Mouse (Mus musculus) brain, embryonic 14.5 days (tissue): ENCODE data around the gene Stap2. TPM values are rescaled to one million over a fixed set of nuclear protein-coding genes. Genes with fewer than 3 reads are reported as not detected.

ENCODE experiments used
- DNase-seq: peaks from one replicate; pipeline ENCODE4 v3.0.0-alpha.2; 2011; ENCODE audit warnings: low read depth
- CTCF ChIP-seq: fragments of 200-500 bp; IDR thresholded peaks from 2 replicates; pipeline ENCODE4 v1.5.1; 2012; ENCODE audit warnings: inconsistent platforms, mild to moderate bottlenecking, moderate library complexity, borderline replicate concordance; ENCODE audit not compliant: insufficient read depth, insufficient read length; ENCODE audit errors: extremely low read depth
- POLR2A ChIP-seq: fragments of 200-500 bp; IDR thresholded peaks from 2 replicates; pipeline ENCODE4 v1.6.1; 2012; ENCODE audit warnings: mild to moderate bottlenecking, inconsistent platforms, borderline replicate concordance; ENCODE audit not compliant: poor library complexity, insufficient read depth, insufficient read length, severe bottlenecking; ENCODE audit errors: extremely low read depth
- polyA plus RNA-seq: library from polyadenylated mRNA; depleted of rRNA; stranded (reverse); fragments of >200 nt; gene quantifications from 2 replicates; pipeline ENCODE4 v1.2.3, GENCODE M21; 2012; rRNA removed

The Stap2 gene
- polyA plus RNA-seq, result 5.7 and 7.5 TPM in 2 replicates

DNA sequence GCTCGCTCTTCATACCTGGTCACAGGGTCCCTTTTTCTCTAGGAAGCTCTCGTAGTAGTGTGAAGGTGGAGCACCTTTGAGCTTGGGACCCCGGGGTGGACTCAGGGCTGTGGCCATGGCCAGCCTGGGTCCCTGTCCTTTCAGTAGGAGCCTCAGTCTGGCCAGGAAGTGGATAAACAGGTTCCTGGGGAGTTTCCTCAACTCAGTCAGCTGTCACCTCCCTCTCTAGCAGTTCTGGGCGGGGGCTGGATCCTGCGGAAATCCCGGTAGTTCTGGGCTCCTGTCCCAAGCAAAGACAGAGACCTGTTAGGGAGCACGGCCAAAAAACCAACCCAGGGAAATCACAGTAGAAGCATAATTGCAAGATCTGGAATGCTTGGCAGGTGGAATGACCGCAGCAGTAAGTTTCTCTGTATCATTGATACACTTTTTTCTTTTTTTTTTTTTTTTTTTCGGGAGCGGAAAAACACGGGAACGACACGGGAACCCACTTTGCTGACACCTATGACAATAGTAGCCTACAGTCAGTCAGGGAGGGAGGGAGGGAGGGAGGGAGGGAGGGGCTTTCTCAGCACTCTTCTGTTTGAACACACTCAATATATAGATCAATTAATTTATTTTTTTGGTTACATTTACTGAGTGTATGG, at the start of gene Stap2, which contains the start of gene Mpnd:
Gene Stap2, minus strand, starts transcription at position 170 of the 647 bp plus-strand sequence.
Gene Mpnd, plus strand, starts transcription at position 297 of the 647 bp plus-strand sequence.
- DNase-seq, result peak; percentile 69
- TF ChIP-seq POLR2A, result no peak
- TF ChIP-seq CTCF, result no peak

DNA sequence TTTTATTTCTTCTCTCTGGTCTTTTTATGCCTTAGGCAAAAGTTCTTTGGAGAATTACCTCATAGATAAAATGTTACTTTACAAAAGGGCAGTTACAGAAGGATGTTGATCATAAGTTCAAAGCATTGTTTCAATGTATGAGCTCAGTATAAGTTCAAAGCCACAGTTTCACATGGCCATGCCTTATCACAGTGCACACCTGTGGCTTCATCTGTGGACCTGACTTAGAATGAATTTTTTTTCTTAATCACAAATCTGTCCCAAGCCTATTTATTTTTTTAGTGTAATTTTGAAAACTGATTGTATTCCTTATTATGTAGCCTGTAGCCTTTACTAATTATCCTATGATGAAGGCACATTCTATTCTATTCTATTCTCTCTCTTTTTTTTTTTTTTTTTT, 49.6 kb upstream of the Stap2 start:
- DNase-seq, result no peak
- TF ChIP-seq CTCF, result no peak
- no peak for TF ChIP-seq POLR2A

DNA sequence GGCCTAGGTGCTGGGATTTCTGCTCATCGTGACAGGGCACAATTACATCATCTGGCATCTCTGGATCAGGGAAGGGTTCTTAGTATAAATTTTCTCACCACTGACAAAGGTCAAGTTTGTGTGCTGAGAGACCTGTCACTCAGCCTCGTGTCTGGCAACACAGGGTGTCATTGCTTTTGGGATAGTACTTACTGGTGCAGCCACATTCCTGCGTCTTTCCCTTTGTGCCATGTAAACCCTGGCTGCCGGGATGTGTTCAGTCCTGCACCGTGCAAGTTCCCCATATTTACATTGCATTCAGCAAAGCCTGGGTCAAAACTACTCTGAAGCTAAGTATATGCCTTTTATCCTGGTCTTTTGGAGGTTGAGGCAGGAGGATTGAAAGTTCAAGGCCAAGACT, 46.0 kb upstream of the Stap2 start:
- no peak for DNase-seq
- TF ChIP-seq POLR2A, result no peak
- no peak for TF ChIP-seq CTCF

DNA sequence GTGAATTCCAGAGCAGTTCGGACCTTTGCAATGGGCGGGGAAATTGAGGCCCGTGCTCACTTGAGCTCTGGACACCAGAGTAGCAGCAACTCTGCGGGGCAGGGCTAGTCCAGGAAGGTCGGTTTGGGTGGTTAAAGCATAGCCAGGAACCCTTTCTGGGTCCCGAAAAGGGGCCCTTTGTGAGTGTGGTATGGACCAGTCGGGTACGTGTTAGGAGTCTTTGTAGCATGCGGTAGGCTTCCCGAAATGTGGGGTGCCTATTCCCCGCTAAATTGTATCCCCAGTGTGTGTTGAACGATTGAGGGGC, 35.4 kb upstream of the Stap2 start:
- no peak for DNase-seq
- TF ChIP-seq CTCF (no peak), POLR2A (no peak)

DNA sequence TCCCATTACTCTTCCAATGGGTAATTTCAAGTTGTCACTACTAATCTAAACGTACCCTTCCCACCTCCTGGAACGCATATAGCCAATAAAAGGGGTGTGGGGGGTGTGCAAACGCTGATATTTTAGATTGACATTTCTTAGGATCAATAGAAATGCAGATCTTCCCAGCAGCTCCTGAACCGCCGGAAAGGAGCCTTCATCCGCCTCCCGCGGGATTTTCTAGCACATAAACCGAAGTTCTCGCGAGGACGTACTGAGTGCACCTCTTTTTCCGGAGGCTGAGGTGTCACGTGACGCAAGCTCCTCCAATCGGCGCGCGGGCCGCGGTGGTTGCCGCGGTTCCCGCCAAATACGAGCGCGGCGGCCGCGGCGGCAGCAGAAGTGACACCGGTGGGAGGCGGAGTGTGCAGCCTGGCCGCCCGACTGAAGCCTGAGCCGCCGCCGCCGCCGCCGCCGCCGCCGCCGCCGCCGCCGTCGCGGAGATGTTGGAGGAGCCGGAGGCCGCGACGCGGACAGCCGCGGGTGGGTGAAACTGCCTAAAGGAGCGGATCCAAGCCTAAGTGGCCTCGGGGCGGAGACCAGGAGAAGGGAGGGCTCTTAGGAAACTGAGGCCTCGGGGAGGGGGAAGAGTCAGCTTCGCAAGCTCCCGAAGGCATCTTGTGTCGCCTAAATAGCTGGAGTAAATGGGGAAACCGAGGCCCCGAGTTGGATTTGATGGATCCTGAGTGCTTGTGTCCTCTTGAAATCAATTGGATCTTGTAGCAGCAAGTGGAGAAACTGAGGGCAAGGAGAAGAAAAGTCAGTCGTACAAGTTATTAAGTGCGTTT, 34.9 kb upstream of the Stap2 start, which contains the start of gene Chaf1a:
Gene Chaf1a, plus strand, starts transcription at position 410 of the 827 bp plus-strand sequence.
- TF ChIP-seq CTCF, result no peak
- peak; percentile 41; the same call in 1 of the 2 replicates for TF ChIP-seq POLR2A
- DNase-seq, result peak; percentile 99

DNA sequence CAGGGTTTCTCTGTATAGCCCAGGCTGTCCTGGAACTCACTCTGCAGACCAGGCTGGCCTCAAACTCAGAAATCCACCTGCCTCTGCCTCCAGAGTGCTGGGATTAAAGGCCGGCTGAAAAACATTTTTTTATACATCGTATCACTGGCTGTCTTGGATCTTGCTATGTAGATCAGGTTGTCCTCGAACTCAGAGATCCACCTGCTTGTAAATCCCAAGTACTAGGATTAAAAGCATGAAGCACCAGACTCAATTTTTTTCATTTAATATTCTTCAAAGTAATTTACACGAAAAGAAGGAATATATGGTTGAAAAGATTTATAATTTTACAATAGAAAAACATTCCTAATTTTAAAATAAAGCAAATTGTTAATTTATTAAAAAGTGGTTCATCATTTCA, 34.0 kb upstream of the Stap2 start:
- DNase-seq, result no peak
- TF ChIP-seq CTCF (no peak), POLR2A (no peak)

DNA sequence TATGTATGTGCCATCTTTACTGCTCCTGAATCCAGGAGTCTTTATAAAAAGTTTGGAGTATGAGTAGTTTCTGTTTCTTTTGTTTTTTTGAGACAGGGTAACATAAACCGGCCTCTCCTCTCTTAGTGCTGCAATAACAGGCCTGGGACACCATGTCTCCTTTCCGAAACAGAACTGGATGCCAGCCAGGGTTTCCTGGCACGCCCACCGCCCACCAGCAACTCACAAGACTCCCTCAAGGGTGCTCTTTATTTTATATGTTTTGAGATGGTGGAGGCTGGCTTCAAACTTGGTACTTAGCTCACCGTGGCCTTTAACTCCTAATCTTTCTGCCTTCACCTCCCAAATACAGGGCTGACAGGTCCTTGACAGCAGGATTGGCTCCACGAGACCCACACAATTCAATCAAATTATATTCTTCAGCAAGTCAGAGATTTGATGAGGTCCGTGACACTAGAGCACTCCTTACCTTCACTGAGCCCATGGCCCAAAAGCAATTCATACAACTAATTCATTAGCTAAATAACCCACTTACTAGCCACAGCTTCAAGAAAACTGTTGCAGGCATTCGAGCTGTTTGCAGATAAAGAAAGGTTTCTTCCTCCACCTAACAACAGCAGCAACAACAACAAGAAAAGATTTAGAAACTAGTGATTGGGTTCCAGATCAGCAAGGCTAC, 33.3 kb upstream of the Stap2 start:
- TF ChIP-seq CTCF (no peak), POLR2A (no peak)

DNA sequence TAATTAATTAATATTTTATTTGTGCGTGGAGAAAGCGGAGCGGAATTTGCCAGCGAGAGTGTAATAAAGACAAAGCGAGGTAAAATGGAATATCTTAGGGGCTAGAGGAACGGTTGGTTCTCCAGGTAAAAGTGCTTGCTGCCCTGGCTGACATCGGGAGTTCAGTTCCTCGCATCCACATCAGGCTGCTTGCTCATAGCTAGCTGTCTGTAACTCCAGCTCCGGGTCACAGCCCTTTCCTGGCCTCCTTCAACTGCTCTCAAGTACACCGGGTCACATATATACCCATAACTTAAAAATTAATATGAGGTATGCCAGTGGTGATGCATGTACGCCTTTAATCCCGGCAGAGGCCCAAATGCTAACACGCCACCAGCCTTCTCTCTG, 31.5 kb upstream of the Stap2 start:
- no peak for DNase-seq
- no peak for TF ChIP-seq POLR2A
- TF ChIP-seq CTCF, result no peak

More for the DNA sequence above, 33.3 kb upstream of the Stap2 start:
- DNase-seq, result no peak

DNA sequence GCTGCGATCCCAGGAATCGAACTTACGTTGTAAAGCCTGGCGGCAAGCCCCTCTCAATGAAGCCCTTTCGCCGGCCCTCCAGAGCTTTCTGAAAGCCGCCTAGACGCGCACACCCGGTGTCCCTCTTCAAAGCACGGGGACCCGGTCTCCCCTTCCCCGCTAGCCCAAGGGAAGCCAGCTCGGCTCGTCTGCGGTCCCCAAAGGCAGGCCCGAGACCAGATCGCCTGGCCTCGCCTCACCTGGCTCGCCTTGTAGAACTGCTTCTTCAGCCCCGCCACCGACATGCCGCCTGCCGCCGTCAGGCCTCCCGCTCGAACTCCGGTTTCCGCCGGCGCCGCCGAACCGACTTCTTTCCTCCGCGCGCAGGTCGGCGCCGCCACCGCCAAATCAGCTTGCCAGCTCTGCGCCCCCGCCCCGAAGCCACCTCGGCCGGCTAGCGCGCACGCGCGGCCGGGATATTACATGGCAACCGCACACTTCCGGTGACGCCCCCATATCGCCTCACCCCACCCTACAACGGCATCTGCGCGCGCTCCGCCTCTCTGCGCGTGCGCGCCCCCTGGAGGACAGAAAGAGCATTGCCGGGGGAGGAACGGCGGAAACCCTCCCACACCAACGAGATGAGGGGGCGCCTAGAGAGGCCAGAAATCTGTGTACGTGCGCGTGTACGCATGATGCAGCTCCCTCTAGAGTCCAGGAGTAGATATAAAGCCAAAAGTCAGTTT, 31.0 kb upstream of the Stap2 start, which contains the start of gene Sh3gl1:
Gene Sh3gl1, minus strand, starts transcription at position 460 of the 725 bp plus-strand sequence.
- peak; percentile 86 for TF ChIP-seq POLR2A
- peak; percentile 100 for TF ChIP-seq CTCF
- peak; percentile 99 for DNase-seq

DNA sequence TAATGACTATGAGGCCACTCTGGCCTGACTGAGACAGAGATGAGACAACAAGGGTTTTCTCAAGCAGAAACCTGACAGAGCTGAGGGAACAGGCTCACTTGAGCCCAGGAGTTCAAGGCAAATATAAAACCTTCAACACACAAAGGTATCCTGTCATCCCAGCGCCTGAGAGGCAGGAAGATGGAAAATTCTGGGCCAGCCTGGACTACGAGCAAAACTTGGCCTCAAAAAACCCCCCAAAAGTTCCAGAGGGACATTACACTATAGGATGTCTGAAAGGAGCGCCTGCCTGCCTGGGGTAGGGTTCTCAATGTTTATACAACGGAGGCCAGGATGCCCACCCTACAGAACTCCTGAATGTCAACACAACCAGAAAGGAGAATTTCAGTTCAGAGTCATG, 29.8 kb upstream of the Stap2 start:
- no peak for TF ChIP-seq CTCF
- TF ChIP-seq POLR2A, result no peak
- no peak for DNase-seq

DNA sequence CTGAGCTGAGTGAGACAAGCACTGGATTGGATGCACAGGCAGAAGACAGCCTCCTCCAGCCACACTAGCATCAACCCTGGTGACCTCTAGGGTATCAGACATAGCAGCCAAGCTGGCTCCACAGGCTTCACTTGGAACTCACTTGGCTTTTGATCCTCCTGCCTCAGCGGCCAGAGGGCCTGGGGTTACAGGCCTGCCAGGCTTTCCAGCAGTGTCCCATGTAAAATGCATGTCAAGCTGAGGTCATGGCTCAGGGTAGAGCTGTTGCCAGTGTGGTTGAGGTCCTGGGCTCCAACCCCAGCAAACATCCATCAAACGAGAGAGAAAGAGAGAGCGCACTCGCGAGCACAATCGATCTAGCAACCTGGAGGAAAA, 29.3 kb upstream of the Stap2 start:
- TF ChIP-seq CTCF, result no peak
- TF ChIP-seq POLR2A, result no peak
- no peak for DNase-seq
